Comparison of ENCODE assay signal across 8 mouse cellular contexts in the genomic region with DNA sequence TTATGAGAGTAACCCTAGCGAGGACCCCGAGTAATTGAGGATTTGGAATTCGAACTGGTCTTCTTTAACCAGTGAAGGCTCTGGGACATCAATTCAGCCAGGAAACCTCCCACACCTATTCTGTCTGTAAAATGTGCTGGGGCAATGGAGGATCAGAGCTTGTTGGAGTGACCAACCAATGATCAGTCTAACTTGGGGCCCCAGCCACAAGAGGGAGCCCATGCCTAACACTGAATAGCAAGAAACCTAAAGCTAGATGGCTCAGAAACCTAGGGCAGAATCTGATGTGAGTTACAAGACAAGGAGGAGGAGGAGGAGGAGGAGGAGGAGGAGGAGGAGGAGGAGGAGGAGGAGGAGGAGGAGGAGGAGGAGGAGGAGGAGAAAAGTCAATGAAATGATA.
DNase-seq lines count a peak whose midpoint lies in the region; ATAC-seq and TF ChIP-seq lines count a peak whose summit lies in the region.

No protein-coding gene starts in this region.

- no peak overlapping the region for H3K27ac ChIP-seq in heart, adult 2 months
- no peak overlapping the region for H3K27ac ChIP-seq in ES-Bruce4 (ENCODE audit: insufficient read depth, low read length)
- H3K27ac ChIP-seq in neural tube, embryonic 11.5 days (ENCODE audit: low read depth, low read length): no peak overlapping the region

- TF ChIP-seq EP300 in heart, adult 2 months (IDR thresholded peaks at IDR 0.05; ENCODE audit: insufficient read depth, low read depth, low read length): no peak
- no peak for TF ChIP-seq EP300 in ES-Bruce4 (IDR thresholded peaks at IDR 0.05; ENCODE audit: insufficient read depth, low read depth, low read length)

- H3K27me3 ChIP-seq in heart, adult 2 months (ENCODE audit: control insufficient read depth, insufficient read depth, low read length): no peaks in the 10 kb centered on the region
- no peaks in the 10 kb centered on the region for H3K27me3 ChIP-seq in ES-Bruce4 (ENCODE audit: control insufficient read depth, insufficient read depth, low read length, poor library complexity, severe bottlenecking)
- H3K27me3 ChIP-seq in neural tube, embryonic 11.5 days (ENCODE audit: control insufficient read depth, insufficient read depth, low read length): no peaks in the 10 kb centered on the region

- intact Hi-C loops in heart, adult 2 months (cut with DNase I): loop anchor here (10.0 kb wide), 1 partner anchor 472 kb away; no protein-coding TSS in a partner anchor

- TF ChIP-seq POLR2A in heart, adult 2 months (IDR thresholded peaks at IDR 0.05; ENCODE audit: insufficient read depth, low read depth, low read length): no peak
- TF ChIP-seq POLR2A in ES-Bruce4 (IDR thresholded peaks at IDR 0.05; ENCODE audit: insufficient read depth, low read length): no peak

- no peaks in the 10 kb centered on the region for H3K79me2 ChIP-seq in heart, adult 2 months (replicated peaks; ENCODE audit: control insufficient read depth, insufficient read depth, low read length)

- no peaks in the 10 kb centered on the region for H3K36me3 ChIP-seq in heart, adult 2 months (ENCODE audit: control insufficient read depth, insufficient read depth, low read length)
- no peaks in the 10 kb centered on the region for H3K36me3 ChIP-seq in ES-Bruce4 (ENCODE audit: control insufficient read depth, insufficient read depth, low read length, poor library complexity, severe bottlenecking)
- no peaks in the 10 kb centered on the region for H3K36me3 ChIP-seq in neural tube, embryonic 11.5 days (ENCODE audit: control insufficient read depth, insufficient read depth, low read length)

- no peak overlapping the region for H3K4me2 ChIP-seq in neural tube, embryonic 11.5 days (ENCODE audit: low read depth)

- no peaks in the 10 kb centered on the region for H3K9me3 ChIP-seq in ES-Bruce4 (replicated peaks; ENCODE audit: control insufficient read depth, insufficient read depth, low read length, poor library complexity, severe bottlenecking)
- no peaks in the 10 kb centered on the region for H3K9me3 ChIP-seq in neural tube, embryonic 11.5 days (ENCODE audit: control insufficient read depth, low read length)

- no peak overlapping the region for H3K9ac ChIP-seq in heart, adult 2 months (ENCODE audit: low read depth, low read length)
- H3K9ac ChIP-seq in ES-Bruce4 (ENCODE audit: low read depth, poor library complexity, severe bottlenecking): no peak overlapping the region
- no peak overlapping the region for H3K9ac ChIP-seq in neural tube, embryonic 11.5 days (ENCODE audit: low read length)

- peak; percentile 52; the same call in 1 of the 2 replicates for ATAC-seq in granulocyte monocyte progenitor cell, adult 5-6 weeks (replicated peaks; ENCODE audit: poor library complexity, severe bottlenecking)
- ATAC-seq in neural tube, embryonic 11.5 days (ENCODE audit: insufficient read depth, low FRiP score, low TSS enrichment): peak; percentile 48; the same call in 1 of the 2 replicates

- 48% methylated on average over 3 of the region's 3 CpGs for WGBS in heart, adult 2 months
- 66% methylated on average over 3 of the region's 3 CpGs for WGBS in neural tube, embryonic 11.5 days

- peak; percentile 44 for TF ChIP-seq CTCF in heart, adult 2 months (IDR thresholded peaks at IDR 0.05)
- TF ChIP-seq CTCF in ES-Bruce4 (IDR thresholded peaks at IDR 0.05; ENCODE audit: low read depth, low read length): peak; percentile 17

- no peaks in the 10 kb centered on the region for H3K4me1 ChIP-seq in heart, adult 2 months (ENCODE audit: control insufficient read depth, insufficient read depth, low read length)
- H3K4me1 ChIP-seq in ES-Bruce4 (ENCODE audit: control insufficient read depth, insufficient read depth, low read length): no peaks in the 10 kb centered on the region
- no peaks in the 10 kb centered on the region for H3K4me1 ChIP-seq in neural tube, embryonic 11.5 days (ENCODE audit: control insufficient read depth, insufficient read depth, low read length)

- DNase-seq in heart, adult 2 months: no peak
- DNase-seq in heart, adult 8-10 months (ENCODE audit: low spot score): no peak
- peak; percentile 5 for DNase-seq in cerebellum, adult 8-10 months
- peak; percentile 10 to 45 for DNase-seq in layer of hippocampus, postnatal 14 days (ENCODE audit: low spot score in 2 of 2)
- peak; percentile 34 for DNase-seq in neural tube, embryonic 11.5 days (ENCODE audit: low spot score)
- DNase-seq in thymus, postnatal 36 days: no peak

- H3K4me3 ChIP-seq in heart, adult 2 months: no peak overlapping the region
- H3K4me3 ChIP-seq in ES-Bruce4 (ENCODE audit: low read depth, low read length): no peak overlapping the region
- no peak overlapping the region for H3K4me3 ChIP-seq in neural tube, embryonic 11.5 days (ENCODE audit: low read depth, low read length)

Comparison
In these comparisons a context has a peak if more than half of its experiments do, and no peak if none do; other contexts are left out.
1. DNase-seq: peak in cerebellum, adult 8-10 months (single experiment), layer of hippocampus, postnatal 14 days (2 of 2) and neural tube, embryonic 11.5 days (single experiment); none in heart, adult 2 months (0 of 2), heart, adult 8-10 months (single experiment) and thymus, postnatal 36 days (0 of 2).